In genomic region chr2:72104604-72105003, GRCm38 (mm10) we compare ENCODE assay signal across 24 mouse cellular contexts.
DNase-seq lines count a peak whose midpoint lies in the region; ATAC-seq and TF ChIP-seq lines count a peak whose summit lies in the region.
"Had no signal": no experiment of that assay in that cellular context is flagged by ENCODE, and none has a peak within 500 bp of the region (broad histone marks: within the 10 kb centered on the region; RNA-seq: fewer than 3 reads in every experiment).

No protein-coding gene starts in this region.

- no peaks in the 10 kb centered on the region for H3K27me3 ChIP-seq in heart, adult 2 months (ENCODE audit: control insufficient read depth, insufficient read depth, low read length)
- H3K27me3 ChIP-seq in heart, embryonic 10.5 days (ENCODE audit: insufficient read depth, poor library complexity, severe bottlenecking) = no peaks in the 10 kb centered on the region
- H3K27me3 ChIP-seq in kidney, embryonic 14.5 days (ENCODE audit: control insufficient read depth, insufficient read depth, low read length) = no peaks in the 10 kb centered on the region
- H3K27me3 ChIP-seq in MEL (ENCODE audit: control insufficient read depth in 1 of 2, insufficient read depth in 2 of 2, low read length in 2 of 2) = peaks cover 0 to 5% of the 10 kb centered on the region in 2 experiments; a peak in 2 of 4 replicates
- H3K27me3 ChIP-seq: embryonic facial prominence, embryonic 13.5 days; forebrain, embryonic 12.5 days; limb, embryonic 12.5 days; Patski had no signal

- H3K4me1 ChIP-seq in heart, adult 2 months (ENCODE audit: control insufficient read depth, insufficient read depth, low read length) = peaks cover 6% of the 10 kb centered on the region
- H3K4me1 ChIP-seq in heart, embryonic 10.5 days = peaks cover 35% of the 10 kb centered on the region
- no peaks in the 10 kb centered on the region for H3K4me1 ChIP-seq in kidney, embryonic 14.5 days (ENCODE audit: control insufficient read depth, insufficient read depth, low read length)
- H3K4me1 ChIP-seq in MEL (ENCODE audit: control insufficient read depth in 1 of 2, insufficient read depth in 2 of 2, low read length in 2 of 2) = no peaks in the 10 kb centered on the region; a peak in 1 of 4 replicates

- no peak for TF ChIP-seq POLR2A in heart, adult 2 months (IDR thresholded peaks at IDR 0.05; ENCODE audit: insufficient read depth, low read depth, low read length)
- no peak for TF ChIP-seq POLR2A in MEL (IDR thresholded peaks at IDR 0.05; ENCODE audit: control insufficient read depth in 1 of 2, insufficient read depth in 1 of 2, low read depth in 1 of 2, low read length in 2 of 2, poor library complexity in 1 of 2)

- intact Hi-C loops in heart, adult 2 months (cut with DNase I) = no loop called here

- no peak overlapping the region for H3K9ac ChIP-seq in heart, adult 2 months (ENCODE audit: low read depth, low read length)
- H3K9ac ChIP-seq in kidney, embryonic 14.5 days (ENCODE audit: low read depth, low read length) = no peak overlapping the region
- no peak overlapping the region for H3K9ac ChIP-seq in MEL (ENCODE audit: control insufficient read depth, low read depth, low read length, poor library complexity, severe bottlenecking)
- H3K9ac ChIP-seq: embryonic facial prominence, embryonic 13.5 days; forebrain, embryonic 12.5 days; limb, embryonic 12.5 days had no signal

- H3K9me3 ChIP-seq in heart, embryonic 10.5 days = no peaks in the 10 kb centered on the region
- no peaks in the 10 kb centered on the region for H3K9me3 ChIP-seq in kidney, embryonic 14.5 days (ENCODE audit: control insufficient read depth, low read length)
- no peaks in the 10 kb centered on the region for H3K9me3 ChIP-seq in MEL (replicated peaks; ENCODE audit: insufficient read depth, low read length)
- H3K9me3 ChIP-seq: embryonic facial prominence, embryonic 13.5 days; forebrain, embryonic 12.5 days; limb, embryonic 12.5 days had no signal

- peaks cover 6% of the 10 kb centered on the region for H3K36me3 ChIP-seq in heart, adult 2 months (ENCODE audit: control insufficient read depth, insufficient read depth, low read length)
- H3K36me3 ChIP-seq in heart, embryonic 10.5 days = no peaks in the 10 kb centered on the region
- H3K36me3 ChIP-seq in kidney, embryonic 14.5 days (ENCODE audit: control insufficient read depth, insufficient read depth, low read length) = no peaks in the 10 kb centered on the region
- H3K36me3 ChIP-seq in MEL (ENCODE audit: control insufficient read depth in 1 of 2, insufficient read depth in 2 of 2, low read length in 2 of 2) = no peaks in the 10 kb centered on the region
- H3K36me3 ChIP-seq: embryonic facial prominence, embryonic 13.5 days; forebrain, embryonic 12.5 days; limb, embryonic 12.5 days had no signal

- no peak for TF ChIP-seq CTCF in heart, adult 2 months (IDR thresholded peaks at IDR 0.05)
- no peak for TF ChIP-seq CTCF in MEL (IDR thresholded peaks at IDR 0.05 in 2 of 3, conservative IDR thresholded peaks at IDR 0.05 in 1 of 3; ENCODE audit: control insufficient read depth in 1 of 3, insufficient read depth in 1 of 3, low read depth in 2 of 3, low read length in 3 of 3, poor library complexity in 1 of 3, severe bottlenecking in 1 of 3)

- 0 out of 2 replicates have a peak, but pooled peaks have one; percentile 13 for TF ChIP-seq EP300 in heart, adult 2 months (IDR thresholded peaks at IDR 0.05; ENCODE audit: insufficient read depth, low read depth, low read length)
- TF ChIP-seq EP300 in MEL (IDR thresholded peaks at IDR 0.05; ENCODE audit: low read depth in 1 of 2, low read length in 2 of 2) = no peak

- ATAC-seq in kidney, embryonic 14.5 days (ENCODE audit: low FRiP score, low TSS enrichment) = no peak
- ATAC-seq: hindbrain, postnatal 0 days; intestine, embryonic 16.5 days; Patski had no signal

- no peak for TF ChIP-seq RAD21 in MEL (IDR thresholded peaks at IDR 0.05; ENCODE audit: low read depth, low read length)

- H3K4me2 ChIP-seq in kidney, embryonic 14.5 days (replicated peaks; ENCODE audit: low read depth, low read length) = no peak overlapping the region
- H3K4me2 ChIP-seq: embryonic facial prominence, embryonic 13.5 days; forebrain, embryonic 12.5 days; limb, embryonic 12.5 days; liver, embryonic 11.5 days had no signal

- no peak overlapping the region for H3K27ac ChIP-seq in heart, adult 2 months
- no peak overlapping the region for H3K27ac ChIP-seq in heart, embryonic 10.5 days
- no peak overlapping the region for H3K27ac ChIP-seq in kidney, embryonic 14.5 days (ENCODE audit: low read depth, low read length)
- no peak overlapping the region for H3K27ac ChIP-seq in MEL (ENCODE audit: control insufficient read depth, low read depth, low read length)
- H3K27ac ChIP-seq: embryonic facial prominence, embryonic 13.5 days; forebrain, embryonic 12.5 days; hindbrain, postnatal 0 days; limb, embryonic 12.5 days had no signal

- H3K79me2 ChIP-seq in heart, adult 2 months (replicated peaks; ENCODE audit: control insufficient read depth, insufficient read depth, low read length) = no peaks in the 10 kb centered on the region
- no peaks in the 10 kb centered on the region for H3K79me2 ChIP-seq in MEL (ENCODE audit: control insufficient read depth, insufficient read depth, low read length, poor library complexity)

- no peak overlapping the region for H3K4me3 ChIP-seq in heart, adult 2 months
- no peak overlapping the region for H3K4me3 ChIP-seq in heart, embryonic 10.5 days
- no peak overlapping the region for H3K4me3 ChIP-seq in kidney, embryonic 14.5 days (ENCODE audit: low read length)
- H3K4me3 ChIP-seq in MEL (ENCODE audit: control insufficient read depth in 1 of 2, insufficient read depth in 1 of 2, low read depth in 2 of 2, low read length in 2 of 2) = no peak overlapping the region
- H3K4me3 ChIP-seq: embryonic facial prominence, embryonic 13.5 days; erythroblast, embryonic 14.5 days; forebrain, embryonic 12.5 days; limb, embryonic 12.5 days had no signal

- 30% methylated on average over 8 of the region's 8 CpGs for WGBS in heart, adult 2 months
- 66% methylated on average over 8 of the region's 8 CpGs for WGBS in heart, embryonic 10.5 days
- 70% methylated on average over 8 of the region's 8 CpGs for WGBS in kidney, embryonic 14.5 days

- DNase-seq in heart, adult 2 months = peak in 1 of 2 experiments; percentile 35
- DNase-seq in heart, embryonic 10.5 days (ENCODE audit: low spot score) = no peak
- peak; percentile 40 to 50 for DNase-seq in kidney, adult 8-10 months
- peak; percentile 19 for DNase-seq in MEL (ENCODE audit: low read depth, low spot score)
- peak; percentile 54 for DNase-seq in kidney, postnatal 14 days
- DNase-seq in c-Kit-positive CD71-positive TER-119-positive erythroid progenitor cells, embryonic 14.5 days (ENCODE audit: low spot score) = no peak
- DNase-seq: adrenal gland, adult 8-10 months; cerebellum, adult 8-10 months; cerebellum, postnatal 36 days; embryo, embryonic 11 days; gastrocnemius, postnatal 36 days; layer of hippocampus, postnatal 36 days; lung, adult 18-20 months; lung, postnatal 4 days; midbrain, embryonic 14.5 days had no signal

TF ChIP-seq in MEL, 35 proteins besides CTCF, POLR2A, EP300 and RAD21:
- no peak for TF ChIP-seq HCFC1 (IDR thresholded peaks at IDR 0.05; ENCODE audit: low read depth, low read length)
- no peak for TF ChIP-seq BHLHE40 (IDR thresholded peaks at IDR 0.05; ENCODE audit: borderline replicate concordance, low read depth, low read length)
- no peak for TF ChIP-seq USF1 (IDR thresholded peaks at IDR 0.05; ENCODE audit: low read depth, low read length)
TF ChIP-seq in MEL: peak in this region for 0.

Comparison
In these comparisons a context has a peak if more than half of its experiments do, and no peak if none do; other contexts are left out.
1. DNase-seq: peak in kidney, adult 8-10 months (2 of 2), MEL (single experiment) and kidney, postnatal 14 days (single experiment); none in heart, embryonic 10.5 days (single experiment) and c-Kit-positive CD71-positive TER-119-positive erythroid progenitor cells, embryonic 14.5 days (single experiment).